Mouse (Mus musculus): ENCODE results near the gene Ccdc32.

DNA sequence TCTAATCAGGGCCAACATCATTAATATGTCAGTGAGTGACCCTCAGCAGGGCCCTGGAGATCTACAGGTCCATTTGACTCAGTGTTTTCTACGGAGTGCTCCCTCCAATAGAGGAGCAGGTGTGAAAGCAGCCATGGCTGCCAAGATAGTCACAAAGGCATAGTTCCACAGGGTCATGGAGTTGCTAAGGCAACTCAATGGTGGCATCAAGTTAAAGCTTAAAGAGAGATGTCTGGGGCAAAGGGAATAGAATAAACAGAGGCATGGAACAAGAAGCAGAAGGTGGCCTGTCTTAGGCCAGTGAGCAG, 32.4 kb downstream of the Ccdc32 start:
- no peak for TF ChIP-seq POLR2AphosphoS2 (IDR thresholded peaks at IDR 0.05; ENCODE audit: insufficient read length, low read depth)
- TF ChIP-seq POLR2A (IDR thresholded peaks at IDR 0.05; ENCODE audit: insufficient read length, low read depth): no peak
- TF ChIP-seq REST (IDR thresholded peaks at IDR 0.05; ENCODE audit: insufficient read depth, insufficient read length): no peak
- TF ChIP-seq TCF12 (IDR thresholded peaks at IDR 0.05; ENCODE audit: insufficient read depth, poor library complexity, severe bottlenecking): no peak
- TF ChIP-seq MAX (IDR thresholded peaks at IDR 0.05; ENCODE audit: low read depth): no peak

Data from myocyte (in vitro differentiated cells).